Mouse (Mus musculus) naive thymus-derived CD4-positive, alpha-beta T cell, adult 2 months (primary cell): ENCODE measurements around the gene Mblac2.

Experiments
- DNase-seq: peaks from one replicate; pipeline ENCODE4 v3.0.0-alpha.2; 2011; ENCODE audit warnings: low read depth

Gene Mblac2

GRCm38 (mm10) chr13:81740898-81741297, 29.8 kb downstream of the Mblac2 start:
- DNase-seq, result no peak

- no peak for DNase-seq
These were observed 32.4 kb downstream of the Mblac2 start for GRCm38 (mm10) chr13:81743391-81744091.

- no peak for DNase-seq
These were observed 32.9 kb downstream of the Mblac2 start for GRCm38 (mm10) chr13:81744092-81744396.

GRCm38 (mm10) chr13:81754878-81755277, 43.7 kb downstream of the Mblac2 start:
- no peak for DNase-seq

- DNase-seq, result no peak
These were observed 44.2 kb downstream of the Mblac2 start for GRCm38 (mm10) chr13:81755324-81755723.

- no peak for DNase-seq
These were observed 46.0 kb downstream of the Mblac2 start for GRCm38 (mm10) chr13:81757058-81757660.

GRCm38 (mm10) chr13:81760379-81760778, 49.2 kb downstream of the Mblac2 start:
- DNase-seq, result peak; percentile 47

GRCm38 (mm10) chr13:81761566-81762186, 50.5 kb downstream of the Mblac2 start:
- peak; percentile 70 for DNase-seq

- DNase-seq, result no peak
These were observed 53.0 kb downstream of the Mblac2 start for GRCm38 (mm10) chr13:81764173-81764572.

- peak; percentile 79 for DNase-seq
These were observed 56.0 kb downstream of the Mblac2 start for GRCm38 (mm10) chr13:81767038-81767659.

GRCm38 (mm10) chr13:81776217-81776616, 65.1 kb downstream of the Mblac2 start:
- no peak for DNase-seq

- DNase-seq, result no peak
These were observed 71.3 kb downstream of the Mblac2 start for GRCm38 (mm10) chr13:81782475-81782874.

- peak; percentile 98 for DNase-seq
These were observed 71.8 kb downstream of the Mblac2 start, which contains the start of gene Cetn3 for GRCm38 (mm10) chr13:81782971-81783404. Gene Cetn3, plus strand, starts transcription at chr13:81783077.

GRCm38 (mm10) chr13:81783405-81784342, 72.5 kb downstream of the Mblac2 start:
- DNase-seq, result peak; percentile 98

GRCm38 (mm10) chr13:81785766-81786480, 74.8 kb downstream of the Mblac2 start:
- DNase-seq, result no peak

GRCm38 (mm10) chr13:81790160-81790559, 79.0 kb downstream of the Mblac2 start:
- DNase-seq, result no peak

- no peak for DNase-seq
These were observed 80.7 kb downstream of the Mblac2 start for GRCm38 (mm10) chr13:81791861-81792260.

- DNase-seq, result peak; percentile 67
These were observed 82.7 kb downstream of the Mblac2 start for GRCm38 (mm10) chr13:81793850-81794249.

GRCm38 (mm10) chr13:81801121-81801520, 90.0 kb downstream of the Mblac2 start:
- DNase-seq, result peak; percentile 49
